In genomic region chr4:116719396-116719795, GRCm38 (mm10) we compare ENCODE assay signal across 9 mouse cellular contexts. TPM values are rescaled to one million over a fixed set of nuclear protein-coding genes. Genes with fewer than 3 reads are reported as not detected.
DNase-seq lines count a peak whose midpoint lies in the region; ATAC-seq lines count a peak whose summit lies in the region.
"Had no signal": no experiment of that assay in that cellular context is flagged by ENCODE, and none has a peak within 500 bp of the region (broad histone marks: within the 10 kb centered on the region; RNA-seq: fewer than 3 reads in every experiment).

No protein-coding gene starts in this region.

- 17% methylated on average over 3 of the region's 3 CpGs for WGBS in heart, embryonic 11.5 days (ENCODE audit: insufficient replicate concordance)

- ATAC-seq in heart, embryonic 11.5 days (replicated peaks; ENCODE audit: insufficient number of reproducible peaks, low FRiP score, low TSS enrichment), result no peak
- peak; percentile 53 for ATAC-seq in megakaryocyte, adult 5-6 weeks (ENCODE audit: poor library complexity, severe bottlenecking)

- H3K4me3 ChIP-seq in heart, embryonic 11.5 days (ENCODE audit: low read depth, low read length), result no peak overlapping the region

- no peaks in the 10 kb centered on the region for H3K9me3 ChIP-seq in heart, embryonic 11.5 days (replicated peaks; ENCODE audit: control insufficient read depth, low read length)
- H3K9me3 ChIP-seq: lung, embryonic 15.5 days had no signal

- intact Hi-C loops in gastrocnemius, postnatal 14 days (cut with DNase I; ENCODE audit: low total_unique reads), result loop anchor here (10.0 kb wide), 1 partner anchor 275 kb away; the partner anchor contains the start of genes Hectd3 and Urod

- DNase-seq in heart, adult 11 months, result peak; percentile 93
- peak; percentile 52 for DNase-seq in adrenal gland, adult 8-10 months
- DNase-seq in embryo, embryonic 11 days, result peak; percentile 88
- DNase-seq in gastrocnemius, postnatal 14 days, result peak; percentile 57
- peak; percentile 51 for DNase-seq in layer of hippocampus, adult 9-10 months (ENCODE audit: low spot score)
- peak; percentile 66 for DNase-seq in skeletal muscle tissue, adult 2 months (ENCODE audit: low read depth, low spot score)

- no peaks in the 10 kb centered on the region for H3K36me3 ChIP-seq in heart, embryonic 11.5 days (ENCODE audit: control insufficient read depth, insufficient read depth, low read length)

- H3K9ac ChIP-seq in heart, embryonic 11.5 days (ENCODE audit: low read depth, low read length), result no peak overlapping the region
- H3K9ac ChIP-seq: lung, embryonic 15.5 days had no signal

- H3K4me1 ChIP-seq in heart, embryonic 11.5 days (ENCODE audit: control insufficient read depth, insufficient read depth, low read length), result peaks cover 5% of the 10 kb centered on the region; the same call in 1 of the 2 replicates

- no peak overlapping the region for H3K27ac ChIP-seq in heart, embryonic 11.5 days (ENCODE audit: low read depth, low read length)

- H3K4me2 ChIP-seq in heart, embryonic 11.5 days, result no peak overlapping the region

- H3K27me3 ChIP-seq in heart, embryonic 11.5 days (ENCODE audit: control insufficient read depth, insufficient read depth, low read length), result no peaks in the 10 kb centered on the region
- H3K27me3 ChIP-seq: lung, embryonic 15.5 days had no signal

RNA-seq across cellular contexts. Expression of gene Tesk2, which starts 1.4 kb away (rescaled TPM):
- polyA plus RNA-seq in heart, embryonic 11.5 days (2014; fragmentation: Nextera tagmentation; extraction: Ambion mirVana), result 3.2 and 4.6 TPM in 2 replicates
- 1 to 10 TPM; 4.9 to 6.8 (median 6.7) TPM for total RNA-seq in adrenal gland, adult 8-10 months (2022)
- total RNA-seq in gastrocnemius, postnatal 14 days (2021), result 1 to 10 TPM; 1.8 to 2.5 TPM
- 29.1 and 38.5 TPM in 2 replicates for total RNA-seq in megakaryocyte, adult 5-6 weeks (2015)
- total RNA-seq in megakaryocyte, adult 5-6 weeks (2017), result 22.8 and 24.3 TPM in 2 replicates

RNA-seq across cellular contexts. Expression of gene Ccdc163, which starts 11.1 kb away (rescaled TPM):
- 16.3 and 21.0 TPM in 2 replicates for polyA plus RNA-seq in heart, embryonic 11.5 days (2014; fragmentation: Nextera tagmentation; extraction: Ambion mirVana)
- 10 to 100 TPM; 17.2 to 34.6 (median 20.9) TPM for total RNA-seq in adrenal gland, adult 8-10 months (2022)
- 1 to 10 TPM; 3.9 to 4.0 TPM for total RNA-seq in gastrocnemius, postnatal 14 days (2021)
- 34.7 and 36.2 TPM in 2 replicates for total RNA-seq in megakaryocyte, adult 5-6 weeks (2015)
- 19.2 and 23.4 TPM in 2 replicates for total RNA-seq in megakaryocyte, adult 5-6 weeks (2017)

RNA-seq across cellular contexts. Expression of gene Mmachc, which starts 11.2 kb away (rescaled TPM):
- polyA plus RNA-seq in heart, embryonic 11.5 days (2014; fragmentation: Nextera tagmentation; extraction: Ambion mirVana), result 25.5 and 29.1 TPM in 2 replicates
- total RNA-seq in adrenal gland, adult 8-10 months (2022), result 10 to 100 TPM; 29.5 to 35.2 (median 31.7) TPM
- total RNA-seq in gastrocnemius, postnatal 14 days (2021), result 10 to 100 TPM; 25.5 to 28.9 TPM
- 8.1 and 10.9 TPM in 2 replicates for total RNA-seq in megakaryocyte, adult 5-6 weeks (2015)
- 5.2 and 6.4 TPM in 2 replicates for total RNA-seq in megakaryocyte, adult 5-6 weeks (2017)

RNA-seq across cellular contexts. Expression of gene Prdx1, which starts 34.1 kb away (rescaled TPM):
- polyA plus RNA-seq in heart, embryonic 11.5 days (2014; fragmentation: Nextera tagmentation; extraction: Ambion mirVana), result 1,014 and 1,024 TPM in 2 replicates
- total RNA-seq in adrenal gland, adult 8-10 months (2022), result 100 to 1,000 TPM; 514 to 868 (median 646) TPM
- 100 to 1,000 TPM; 211 to 229 TPM for total RNA-seq in gastrocnemius, postnatal 14 days (2021)
- total RNA-seq in megakaryocyte, adult 5-6 weeks (2015), result 556 and 644 TPM in 2 replicates
- 344 and 395 TPM in 2 replicates for total RNA-seq in megakaryocyte, adult 5-6 weeks (2017)
